Mouse (Mus musculus): ENCODE data around the gene Arrdc5.

DNA sequence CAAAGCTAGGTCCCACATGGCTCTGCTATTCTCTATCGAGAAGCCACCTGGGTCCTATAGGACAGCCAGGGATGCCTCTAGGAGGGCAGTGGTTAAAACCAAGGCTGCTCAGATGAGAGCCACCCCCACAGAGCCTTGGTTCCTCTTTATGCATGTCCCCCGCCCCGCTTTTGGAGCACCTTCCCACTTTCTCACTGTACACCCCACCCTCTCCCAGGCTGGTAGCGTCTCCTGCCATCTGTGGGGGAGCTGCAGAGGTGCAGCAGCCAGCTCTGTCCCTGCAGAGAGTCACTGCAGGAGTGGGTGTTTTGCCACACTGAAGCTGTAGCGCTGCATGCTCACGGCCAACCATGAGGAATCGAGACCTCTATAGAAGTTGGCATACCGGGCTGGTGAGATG, 16.8 kb downstream of the Arrdc5 start:
- TF ChIP-seq POLR2A (IDR thresholded peaks at IDR 0.05; ENCODE audit: low read depth, low read length) (no peak), CTCF (IDR thresholded peaks at IDR 0.05; ENCODE audit: borderline replicate concordance, insufficient read depth, low read length) (no peak)

Data from embryonic fibroblast, embryonic 13.5 days (primary cell).